Mouse (Mus musculus): Measurements from ENCODE around the gene Olfr1414.
"Not testable (repeated sequence)": the region's sequence is repeated elsewhere in the genome, so short reads cannot be mapped to it uniquely, and the experiment has no call there.

Gene Olfr1414

DNA sequence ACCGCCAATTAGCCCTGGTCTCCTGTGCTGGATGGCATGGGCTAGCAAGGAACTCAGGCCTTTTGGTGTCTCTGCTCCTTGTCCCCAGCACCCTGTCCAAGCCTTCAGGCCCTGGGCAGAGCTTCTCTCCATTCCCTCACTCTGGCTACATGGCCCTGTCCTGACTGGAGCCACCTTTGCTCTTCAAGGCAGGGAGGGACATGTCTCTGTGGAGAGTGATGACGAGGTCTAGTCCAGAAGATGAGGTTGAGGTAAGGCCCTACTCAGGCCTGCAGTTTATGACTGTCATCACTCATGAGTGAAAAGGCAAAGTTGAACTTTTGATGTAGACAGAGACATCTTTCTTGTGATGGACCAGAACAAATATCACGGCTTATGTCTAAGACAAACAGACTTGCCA lies at the start of gene Olfr1414:
Olfr1414 (minus strand) TSS at position 101 of the 400 bp plus-strand sequence.
- DNase-seq: no peak

DNA sequence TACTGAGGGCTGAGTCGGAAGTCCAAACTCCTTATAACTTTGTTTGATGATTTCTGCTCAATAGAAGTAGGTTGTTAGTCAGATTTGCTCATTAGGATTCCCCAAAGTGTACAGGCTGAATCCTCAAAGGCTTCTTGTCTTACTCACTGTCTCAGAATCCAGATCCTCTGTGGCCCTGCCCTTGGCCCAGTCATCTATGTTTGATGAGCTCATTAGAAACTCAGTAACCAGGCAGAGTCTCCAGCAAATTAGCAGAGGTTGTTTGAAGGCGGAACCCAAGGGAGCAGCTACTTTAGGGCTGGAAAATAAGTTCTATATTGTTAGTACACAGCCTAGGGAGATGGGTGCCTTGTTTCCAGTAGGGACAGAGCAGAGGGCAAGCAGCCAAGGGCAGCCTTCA lies 27.5 kb upstream of the Olfr1414 start:
- no peak for DNase-seq

DNA sequence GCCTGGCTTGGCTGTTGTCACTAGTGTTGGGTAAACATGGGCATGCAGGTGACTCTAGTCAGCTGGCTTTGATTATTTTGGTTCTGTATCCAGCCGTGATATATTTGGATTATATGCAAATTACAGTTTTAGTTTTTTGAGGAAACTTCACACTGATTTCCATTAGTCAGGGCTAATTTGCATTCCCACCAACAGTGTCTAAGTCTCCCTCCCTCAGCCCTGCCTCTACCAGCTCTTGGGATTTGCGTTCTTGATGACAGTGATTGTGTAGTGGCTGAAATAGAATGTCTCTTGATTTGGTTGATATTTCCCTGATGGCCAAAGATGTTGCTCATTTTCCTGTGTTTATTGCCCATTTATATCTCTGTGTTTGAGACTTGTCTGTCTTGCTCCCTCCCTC lies 20.6 kb upstream of the Olfr1414 start:
- DNase-seq: no peak

DNA sequence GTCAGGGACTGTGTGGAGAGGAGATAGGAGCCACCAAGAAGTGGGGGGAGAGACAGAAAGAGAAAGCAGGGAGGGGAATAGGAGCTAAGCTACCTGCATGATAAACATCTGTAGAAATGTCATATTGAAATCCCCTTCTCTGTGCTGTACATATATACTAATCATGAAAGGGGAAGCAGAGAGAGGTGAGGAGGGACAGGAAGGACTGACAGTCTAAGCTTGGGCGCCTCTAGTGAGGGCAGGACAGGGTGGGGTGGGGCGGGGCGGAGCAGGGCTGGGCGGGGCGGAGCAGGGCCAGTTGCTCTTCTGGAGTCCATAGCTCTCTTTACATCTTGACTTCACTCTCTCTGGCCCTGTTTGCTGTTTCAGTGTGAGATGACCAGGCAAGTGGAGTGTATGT lies 18.5 kb upstream of the Olfr1414 start:
- no peak for DNase-seq

DNA sequence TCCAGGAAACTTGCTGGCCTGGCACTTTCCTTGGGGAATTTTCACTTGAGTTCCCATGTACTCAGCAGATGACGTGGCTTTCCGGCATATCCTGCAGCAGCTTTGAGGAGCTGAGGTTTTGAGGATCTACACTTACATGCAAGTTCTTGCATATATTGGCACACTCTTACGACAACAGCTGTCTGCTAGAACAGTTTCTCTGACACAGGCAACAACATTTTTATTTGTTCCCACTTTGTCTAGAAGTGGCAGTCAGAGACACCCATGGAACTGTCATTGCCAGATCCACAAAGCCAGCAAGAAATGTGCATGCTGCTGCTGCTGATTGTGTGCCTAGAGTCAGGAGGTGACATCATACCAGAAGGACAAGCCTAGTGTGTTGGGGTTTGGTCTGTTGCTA lies 5.3 kb upstream of the Olfr1414 start:
- DNase-seq: no peak

DNA sequence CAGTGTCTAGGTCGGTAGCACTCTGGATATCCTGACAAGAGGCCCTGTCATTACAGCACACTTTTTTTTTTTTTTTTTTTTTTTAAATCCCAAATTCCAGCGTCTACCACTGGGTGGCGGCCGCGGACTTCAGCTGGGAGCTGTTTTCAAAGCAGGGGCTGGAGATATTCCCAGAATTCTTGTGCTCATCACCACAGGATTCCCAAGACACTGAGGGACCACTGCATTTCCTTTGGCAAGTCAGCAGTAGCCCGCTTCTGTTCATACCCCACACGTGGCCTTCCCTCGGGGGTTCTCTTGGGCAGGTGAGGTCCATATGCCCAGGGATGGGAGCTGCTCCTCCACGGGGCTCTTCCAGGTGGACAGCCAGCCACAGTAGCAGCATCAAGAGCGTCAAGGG lies 2.9 kb upstream of the Olfr1414 start:
- peak; percentile 81 to 83 for DNase-seq

DNA sequence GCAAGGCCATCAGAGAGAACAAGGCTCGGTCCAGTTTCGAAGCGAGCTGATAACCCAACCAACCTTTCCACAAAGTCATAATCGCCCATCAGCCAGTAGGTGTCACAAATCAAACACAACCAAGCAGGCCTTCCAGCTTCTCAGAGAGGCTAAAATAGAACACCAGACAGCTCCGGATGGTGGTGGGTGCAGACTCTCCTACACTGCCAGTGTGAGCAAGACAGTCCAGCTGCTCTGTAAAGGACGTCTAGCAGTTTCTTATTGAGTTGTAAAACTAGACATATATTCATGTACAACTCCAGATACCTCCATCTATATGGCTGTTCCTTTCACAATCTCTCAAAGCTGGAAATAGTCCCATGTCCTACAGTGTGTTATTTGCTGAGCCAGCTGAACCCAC lies 585 bp upstream of the Olfr1414 start:
- DNase-seq: no peak

DNA sequence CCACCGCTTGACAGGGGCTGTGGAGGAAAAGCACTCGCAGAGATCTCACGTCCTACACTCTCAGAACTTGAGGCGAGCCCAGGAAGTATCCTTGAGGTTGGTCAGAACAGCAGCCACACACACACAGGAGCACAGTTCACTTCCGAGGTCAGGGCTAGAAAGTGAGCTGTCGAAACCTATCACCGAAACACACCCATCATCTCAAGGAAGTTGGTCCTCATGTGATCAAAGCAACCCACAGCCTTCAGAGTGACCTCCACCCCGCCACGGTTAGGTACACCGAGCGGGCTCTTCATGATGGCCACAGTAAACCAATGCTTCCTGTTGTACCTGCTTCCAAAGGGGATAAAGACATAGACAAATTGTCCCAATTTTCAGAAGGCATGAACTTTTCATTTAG lies 3.1 kb downstream of the Olfr1414 start:
- no peak for DNase-seq

DNA sequence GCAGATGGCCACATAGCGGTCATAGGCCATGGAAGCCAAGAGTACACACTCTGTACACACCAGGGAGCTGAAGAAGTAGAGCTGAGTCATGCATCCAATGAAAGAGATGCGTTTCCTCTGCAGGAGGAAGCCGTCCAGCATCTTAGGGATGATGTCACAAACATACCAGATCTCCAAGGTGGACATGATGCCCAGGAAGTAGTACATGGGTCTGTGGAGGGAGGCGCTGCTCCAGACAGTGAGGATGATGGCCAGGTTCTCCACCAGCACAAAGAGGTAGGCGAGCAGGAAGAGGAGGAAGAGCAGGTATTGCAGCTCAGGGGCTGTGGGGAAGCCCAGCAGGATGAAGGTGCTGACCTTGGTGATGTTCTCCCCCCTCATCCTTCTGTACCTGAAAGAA lies 6.8 kb downstream of the Olfr1414 start:
- not testable (repeated sequence) for DNase-seq

DNA sequence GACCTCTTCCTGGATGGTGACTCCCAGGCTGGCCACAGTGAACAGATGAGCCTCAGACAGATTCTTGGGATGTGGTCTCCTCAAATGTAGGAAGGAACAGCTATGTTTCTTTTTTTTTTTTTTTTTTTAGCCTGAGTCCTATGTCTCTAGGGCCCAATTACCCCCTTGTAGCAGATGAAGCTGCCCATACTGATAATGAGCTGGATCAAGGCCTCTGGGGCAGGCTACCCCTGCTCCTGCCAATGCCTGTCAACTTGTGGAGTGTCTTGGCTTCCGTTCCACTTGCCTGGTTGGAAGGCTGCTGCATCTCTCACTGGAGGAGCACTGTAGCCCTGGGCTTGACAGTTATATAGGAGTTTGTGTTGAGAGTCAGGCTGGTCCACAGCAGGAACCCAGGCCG lies 22.5 kb downstream of the Olfr1414 start, which contains the start of gene Olfr1415:
Olfr1415 (minus strand) TSS at position 101 of the 400 bp plus-strand sequence.
- no peak for DNase-seq

DNA sequence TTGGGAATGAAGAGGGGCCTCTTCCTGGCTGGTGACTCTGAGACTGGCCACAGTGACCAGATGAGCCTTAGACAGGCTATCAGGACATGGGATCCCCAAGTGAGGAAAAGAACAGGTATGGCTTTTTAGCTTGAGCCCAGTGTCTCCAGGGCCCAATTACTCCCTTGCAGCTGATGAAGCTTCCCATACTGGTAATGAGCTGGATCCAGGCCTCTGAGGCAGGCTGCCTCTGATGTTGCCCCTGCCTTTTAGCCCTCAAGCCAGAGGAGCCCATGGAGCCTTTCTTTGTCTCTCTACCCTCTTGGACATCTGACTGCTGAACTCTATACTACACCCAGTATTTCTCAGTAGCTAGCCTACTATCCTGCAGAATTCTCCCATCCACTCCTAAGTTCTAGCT lies 33.4 kb downstream of the Olfr1414 start, which contains the start of gene Olfr1416:
Olfr1416 (minus strand) TSS at position 101 of the 400 bp plus-strand sequence.
- no peak for DNase-seq

DNA sequence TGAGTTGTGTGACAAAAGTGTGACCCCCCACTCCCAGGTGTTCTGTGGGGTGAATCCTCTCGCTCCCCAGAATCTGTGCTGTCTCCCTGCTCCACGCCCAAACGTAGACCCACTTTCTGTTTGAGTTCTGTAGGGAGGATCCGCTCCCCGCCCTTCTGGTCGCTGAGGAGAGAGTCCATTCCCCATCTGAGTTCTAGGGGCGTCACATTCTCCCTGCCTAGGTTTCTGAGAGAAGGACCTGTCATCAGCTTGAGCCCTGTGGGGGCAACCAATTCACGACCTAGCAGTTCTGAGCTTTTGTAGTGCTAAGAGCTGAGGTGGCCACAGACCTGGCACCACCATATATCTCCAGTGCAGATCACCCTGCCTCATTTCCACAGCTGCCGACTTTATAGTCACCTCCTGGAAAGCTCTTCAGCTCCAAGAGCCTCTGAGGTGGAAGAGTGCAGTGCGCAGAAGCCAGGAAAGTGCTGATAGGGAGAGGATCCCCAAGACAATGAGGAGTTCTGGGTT lies 44.3 kb downstream of the Olfr1414 start:
- DNase-seq: no peak

DNA sequence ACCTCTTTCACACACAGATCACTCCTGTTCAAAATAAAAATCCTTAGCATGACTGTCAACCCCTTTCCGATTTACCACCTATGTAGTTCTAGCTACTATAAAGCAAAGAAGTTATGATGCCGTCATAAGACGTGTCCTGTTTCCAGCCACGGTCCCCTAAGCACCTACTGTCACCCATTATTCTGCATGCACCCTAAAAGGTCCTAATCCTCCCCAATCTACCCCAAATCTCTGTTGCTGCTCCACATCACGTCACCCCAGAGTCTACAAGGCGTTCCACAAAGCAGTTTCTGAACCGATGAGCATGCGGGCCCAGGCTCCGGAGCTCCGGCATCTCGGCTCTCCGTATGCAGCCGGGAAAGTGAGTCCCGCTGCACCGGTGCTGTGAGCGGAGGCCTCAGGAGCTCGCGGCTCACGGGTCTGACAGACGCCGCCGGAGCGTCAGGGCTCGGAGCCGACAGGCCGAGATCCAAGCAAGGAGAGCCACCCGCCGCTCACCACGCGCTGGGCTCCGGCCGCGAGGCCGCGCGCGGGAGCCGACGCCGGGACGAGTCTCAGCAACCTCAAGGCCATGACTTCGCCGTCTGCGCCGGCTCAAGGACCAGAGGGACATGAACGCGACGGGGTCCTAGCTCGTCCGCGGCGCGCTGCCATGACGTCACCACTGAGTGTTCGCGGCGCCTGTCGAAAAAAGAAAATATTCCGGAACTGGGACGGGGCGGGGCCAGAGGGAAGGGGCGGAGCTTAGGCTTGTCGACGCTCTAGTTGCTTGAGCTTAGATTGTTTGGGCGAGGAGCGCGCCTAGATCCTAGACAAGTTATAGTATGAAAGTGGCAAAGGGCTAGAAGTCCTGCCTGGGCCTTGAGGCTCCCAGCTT lies 45.1 kb downstream of the Olfr1414 start, which contains the start of gene Ndufa10:
Ndufa10 (minus strand) TSS at position 696 of the 877 bp plus-strand sequence.
- peak; percentile 97 to 99 for DNase-seq

DNA sequence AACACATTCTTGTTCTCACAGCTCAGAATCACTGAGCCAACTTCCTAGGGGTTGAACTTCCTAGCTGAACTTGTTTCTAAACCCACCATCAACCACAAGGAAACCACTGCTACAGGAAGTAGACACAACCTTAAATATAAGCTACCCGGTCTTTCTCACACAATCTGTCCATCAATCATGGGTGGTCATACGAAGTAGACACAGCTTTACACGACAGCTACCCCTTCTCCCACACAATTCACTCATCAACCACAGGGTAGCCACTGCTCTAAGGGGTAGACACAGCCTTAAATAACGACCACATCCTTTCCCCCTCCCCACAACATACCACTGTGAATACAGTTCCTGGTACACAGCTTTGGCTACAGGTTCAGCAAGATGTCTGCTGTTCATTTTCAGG lies 49.6 kb downstream of the Olfr1414 start:
- no peak for DNase-seq

DNA sequence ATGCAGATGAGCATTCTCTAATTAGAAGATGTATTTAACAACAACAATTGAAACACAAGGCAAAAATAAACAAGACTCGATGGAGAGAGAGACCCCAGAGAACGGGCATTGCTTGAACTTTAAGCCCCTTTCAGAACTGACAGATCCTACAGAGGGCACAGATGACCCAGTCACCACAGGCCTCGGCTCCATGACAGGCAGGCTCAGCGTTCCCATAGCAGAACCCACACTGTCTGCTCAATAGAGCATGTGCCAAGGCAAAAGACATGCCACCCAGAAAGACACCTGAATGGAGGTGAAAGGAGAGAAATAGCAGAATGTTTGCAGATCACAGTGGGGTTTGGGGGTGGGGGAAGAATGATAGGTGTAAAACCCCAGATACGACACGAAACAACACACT lies 60.0 kb downstream of the Olfr1414 start:
- DNase-seq: peak in 1 of 2 experiments; percentile 51

DNA sequence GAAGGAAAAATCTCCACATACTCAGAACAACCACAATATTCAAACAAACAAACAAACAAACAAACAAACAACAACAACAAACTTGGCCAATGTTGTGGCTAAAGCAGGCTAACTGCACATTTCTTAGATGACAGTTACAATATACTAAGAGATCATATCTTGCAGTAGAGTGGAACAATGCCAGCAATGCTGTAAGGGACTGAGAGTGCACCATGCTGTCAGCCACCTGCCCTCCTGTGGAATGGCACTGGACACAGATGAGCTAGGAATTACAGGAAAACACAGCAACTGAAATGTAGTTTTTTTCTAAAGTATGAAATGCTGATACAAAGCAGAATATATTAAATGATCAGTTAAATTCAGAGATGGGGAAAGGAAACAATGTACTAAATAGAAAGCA lies 60.7 kb downstream of the Olfr1414 start:
- DNase-seq: peak; percentile 53 to 75

Data from cerebellum, postnatal 14 days (tissue).